Mouse (Mus musculus) ovary, adult 18-20 months (tissue): ENCODE data around the gene Sgo1.
"Not testable (repeated sequence)": the region's sequence is repeated elsewhere in the genome, so short reads cannot be mapped to it uniquely, and the experiment has no call there.

ENCODE experiments used
- DNase-seq: peaks from one replicate; pipeline ENCODE4 v3.0.0; 2022; ENCODE audit warnings: low spot score, mixed read lengths

The Sgo1 gene

GRCm38 (mm10) chr17:53688877-53689802 lies at the start of gene Sgo1:
Gene Sgo1, minus strand, starts transcription at chr17:53689333.
- DNase-seq = peak; percentile 94

GRCm38 (mm10) chr17:53718916-53719315 lies 29.8 kb upstream of the Sgo1 start:
- DNase-seq = not testable (repeated sequence)

GRCm38 (mm10) chr17:53718474-53718873 lies 29.3 kb upstream of the Sgo1 start:
- DNase-seq = no peak

- DNase-seq = not testable (repeated sequence)
Observed at GRCm38 (mm10) chr17:53715161-53715560, 26.0 kb upstream of the Sgo1 start.

- no peak for DNase-seq
Observed at GRCm38 (mm10) chr17:53714453-53714852, 25.3 kb upstream of the Sgo1 start.

- DNase-seq = not testable (repeated sequence)
Observed at GRCm38 (mm10) chr17:53697521-53697920, 8.4 kb upstream of the Sgo1 start.

- no peak for DNase-seq
Observed at GRCm38 (mm10) chr17:53694039-53694438, 4.9 kb upstream of the Sgo1 start.

- no peak for DNase-seq
Observed at GRCm38 (mm10) chr17:53689946-53690345, 813 bp upstream of the Sgo1 start.

GRCm38 (mm10) chr17:53688321-53688720 lies 812 bp downstream of the Sgo1 start:
- DNase-seq = no peak

- no peak for DNase-seq
Observed at GRCm38 (mm10) chr17:53678716-53679115, 10.4 kb downstream of the Sgo1 start.

- no peak for DNase-seq
Observed at GRCm38 (mm10) chr17:53670453-53670852, 18.7 kb downstream of the Sgo1 start.

- no peak for DNase-seq
Observed at GRCm38 (mm10) chr17:53664703-53665382, 24.3 kb downstream of the Sgo1 start.

GRCm38 (mm10) chr17:53664267-53664666 lies 24.9 kb downstream of the Sgo1 start:
- no peak for DNase-seq

- no peak for DNase-seq
Observed at GRCm38 (mm10) chr17:53661056-53661840, 27.9 kb downstream of the Sgo1 start.

- no peak for DNase-seq
Observed at GRCm38 (mm10) chr17:53659738-53660137, 29.4 kb downstream of the Sgo1 start.

- no peak for DNase-seq
Observed at GRCm38 (mm10) chr17:53659230-53659629, 29.9 kb downstream of the Sgo1 start.

- DNase-seq = no peak
Observed at GRCm38 (mm10) chr17:53658668-53659067, 30.5 kb downstream of the Sgo1 start.

GRCm38 (mm10) chr17:53657391-53657790 lies 31.7 kb downstream of the Sgo1 start:
- not testable (repeated sequence) for DNase-seq

GRCm38 (mm10) chr17:53656369-53656860 lies 32.7 kb downstream of the Sgo1 start:
- no peak for DNase-seq

GRCm38 (mm10) chr17:53655959-53656358 lies 33.2 kb downstream of the Sgo1 start:
- DNase-seq = no peak

- no peak for DNase-seq
Observed at GRCm38 (mm10) chr17:53655081-53655480, 34.1 kb downstream of the Sgo1 start.

- DNase-seq = no peak
Observed at GRCm38 (mm10) chr17:53654596-53654995, 34.5 kb downstream of the Sgo1 start.
